Mouse (Mus musculus) kidney, embryonic 15.5 days (tissue): Measurements from ENCODE around the gene Lhcgr. TPM values are rescaled to one million over a fixed set of nuclear protein-coding genes. Genes with fewer than 3 reads are reported as not detected.

Source experiments
- ATAC-seq: fragments of 200-750 bp; cut with Nextera tagmentation; replicated peaks from 2 replicates; pipeline ENCODE4 v1.8.0; 2017; ENCODE audit warnings: moderate TSS enrichment; ENCODE audit not compliant: low FRiP score
- H3K27ac ChIP-seq: fragments of 300-500 bp; sonication (generic); 2 replicates; pipeline ENCODE4 v1.5.1; 2015; ENCODE audit warnings: mild to moderate bottlenecking, inconsistent platforms
- H3K27me3 ChIP-seq: fragments of 300-500 bp; sonication (generic); 2 replicates; pipeline ENCODE4 v1.6.1; 2015; ENCODE audit warnings: inconsistent platforms
- H3K36me3 ChIP-seq: fragments of 300-500 bp; sonication (generic); 2 replicates; pipeline ENCODE4 v1.6.1; 2015; ENCODE audit warnings: inconsistent platforms
- H3K4me1 ChIP-seq: fragments of 300-500 bp; sonication (generic); 2 replicates; pipeline ENCODE4 v1.6.1; 2015; ENCODE audit warnings: inconsistent platforms
- H3K4me2 ChIP-seq: fragments of 300-500 bp; sonication (generic); 2 replicates; pipeline ENCODE4 v1.6.1; 2015; ENCODE audit warnings: moderate library complexity, mild to moderate bottlenecking, inconsistent platforms
- H3K4me3 ChIP-seq: fragments of 300-500 bp; sonication (generic); replicated peaks from 2 replicates; pipeline ENCODE4 v1.5.1; 2015; ENCODE audit warnings: mild to moderate bottlenecking, inconsistent platforms
- H3K9ac ChIP-seq: fragments of 300-500 bp; sonication (generic); 2 replicates; pipeline ENCODE4 v1.6.1; 2015; ENCODE audit warnings: mild to moderate bottlenecking, inconsistent platforms
- H3K9me3 ChIP-seq: fragments of 300-500 bp; sonication (generic); replicated peaks from 2 replicates; pipeline ENCODE4 v1.6.1; 2016; ENCODE audit warnings: inconsistent platforms
- WGBS: fragments of 180-500 bp; shearing (Covaris S2); methylation state at CpG from one replicate; pipeline ENCODE4 v1.1.7; 2015; ENCODE audit warnings: mixed read lengths; 5-methylcytosine and 5-hydroxymethylcytosine counted together
- polyA plus RNA-seq: library from polyadenylated mRNA; unstranded; fragments of >200 nt; fragmentation: Nextera tagmentation; extraction: Ambion mirVana; gene quantifications from 2 replicates; pipeline ENCODE4 v1.2.1, GENCODE M21; 2015

Gene Lhcgr
- polyA plus RNA-seq, 1 experiment from 2014 or later: 0.49 TPM

DNA sequence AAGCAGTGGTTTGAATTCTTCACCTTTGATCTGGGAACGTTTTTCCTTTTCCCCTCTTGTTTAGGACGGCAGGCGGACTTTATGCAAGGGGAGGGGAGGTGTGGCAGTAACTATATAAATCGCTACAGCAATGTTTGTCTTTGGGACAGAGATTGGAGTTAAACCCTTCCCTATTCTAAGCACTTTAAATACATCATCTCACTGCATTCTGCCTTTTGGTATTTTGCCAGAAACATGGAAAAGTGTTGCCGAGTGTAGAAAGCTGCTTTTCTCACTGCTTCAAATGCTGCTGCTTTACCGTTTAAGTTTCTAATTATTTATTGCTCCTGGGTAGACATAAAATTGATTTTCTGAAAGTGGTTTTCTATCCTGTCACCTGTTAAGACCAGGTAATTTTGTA, 89.4 kb downstream of the Lhcgr start:
- H3K27ac ChIP-seq: no peak overlapping the region
- no peaks in the 10 kb centered on the region for H3K36me3 ChIP-seq
- 21% methylated on average over 6 of the region's 6 CpGs for WGBS
- H3K4me3 ChIP-seq: no peak overlapping the region
- no peaks in the 10 kb centered on the region; the same call in 1 of the 2 replicates for H3K9me3 ChIP-seq
- no peaks in the 10 kb centered on the region for H3K27me3 ChIP-seq
- no peak for ATAC-seq
- no peak overlapping the region for H3K9ac ChIP-seq
- H3K4me2 ChIP-seq: no peak overlapping the region
- H3K4me1 ChIP-seq: 0 out of 2 replicates have a peak, but pooled peaks cover 2% of the 10 kb centered on the region

DNA sequence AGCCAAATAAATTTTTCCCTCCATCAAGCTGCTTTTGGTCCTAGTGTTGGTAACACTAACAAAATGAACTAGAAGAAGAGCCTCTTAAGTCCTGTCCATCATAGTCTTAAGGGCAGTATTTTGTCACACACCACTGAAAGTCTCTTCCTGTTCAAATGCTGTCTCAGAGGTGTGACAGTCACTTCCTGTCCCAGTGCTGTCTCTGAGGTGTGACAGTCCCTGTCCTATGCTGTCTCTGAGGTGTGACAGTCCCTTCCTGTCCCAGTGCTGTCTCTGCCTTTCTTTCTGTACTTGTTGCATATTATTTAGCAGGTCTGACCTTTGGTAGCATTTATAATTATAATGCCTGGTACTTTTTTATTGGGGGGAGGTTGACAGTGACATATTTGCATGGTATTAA, 90.9 kb downstream of the Lhcgr start:
- H3K27me3 ChIP-seq: no peaks in the 10 kb centered on the region
- H3K9ac ChIP-seq: no peak overlapping the region
- H3K27ac ChIP-seq: no peak overlapping the region
- H3K4me3 ChIP-seq: no peak overlapping the region
- H3K9me3 ChIP-seq: no peaks in the 10 kb centered on the region; the same call in 1 of the 2 replicates
- no peaks in the 10 kb centered on the region for H3K36me3 ChIP-seq
- ATAC-seq: no peak
- 0 out of 2 replicates have a peak, but pooled peaks cover 7% of the 10 kb centered on the region for H3K4me1 ChIP-seq
- no peak overlapping the region for H3K4me2 ChIP-seq

DNA sequence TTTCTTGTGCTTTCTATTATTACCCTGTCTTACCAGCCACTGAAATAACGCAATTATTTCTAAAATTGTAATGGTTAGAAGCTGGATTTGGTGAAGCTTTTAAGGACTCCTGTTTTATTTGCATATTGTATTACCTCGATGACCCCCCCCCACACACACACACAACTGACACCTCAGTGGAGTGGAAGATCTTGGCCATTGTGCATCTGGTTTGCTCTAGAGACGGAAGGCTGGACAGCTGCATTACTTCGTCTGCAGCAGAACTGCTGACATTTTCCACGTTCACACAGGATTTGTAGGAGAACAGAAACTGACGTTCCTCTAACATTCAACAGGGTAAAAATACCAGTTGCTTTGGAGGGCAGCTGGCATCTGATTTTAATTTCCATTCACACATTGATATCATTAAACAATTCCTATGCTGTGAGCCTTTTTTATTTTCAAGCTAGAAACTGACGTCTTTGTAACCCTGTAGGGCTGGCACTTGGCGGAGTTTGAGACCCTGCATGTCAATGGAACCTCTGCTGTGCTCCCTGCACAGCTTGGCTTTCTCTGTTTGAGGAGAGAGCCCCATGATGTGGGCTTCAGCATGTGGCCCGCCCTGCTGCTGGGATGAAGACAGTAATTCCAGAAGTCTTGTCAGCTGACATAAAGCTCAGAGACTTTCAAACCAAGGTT, 95.0 kb downstream of the Lhcgr start:
- Histone ChIP-seq H3K4me2 (no peak overlapping the region), H3K36me3 (no peaks in the 10 kb centered on the region), H3K27me3 (no peaks in the 10 kb centered on the region), H3K9ac (no peak overlapping the region), H3K9me3 (no peaks in the 10 kb centered on the region; the same call in 1 of the 2 replicates), H3K4me1 (0 out of 2 replicates have a peak, but pooled peaks cover 9% of the 10 kb centered on the region), H3K4me3 (no peak overlapping the region), H3K27ac (no peak overlapping the region)
- WGBS: 65% methylated on average over 9 of the region's 9 CpGs
- no peak for ATAC-seq

DNA sequence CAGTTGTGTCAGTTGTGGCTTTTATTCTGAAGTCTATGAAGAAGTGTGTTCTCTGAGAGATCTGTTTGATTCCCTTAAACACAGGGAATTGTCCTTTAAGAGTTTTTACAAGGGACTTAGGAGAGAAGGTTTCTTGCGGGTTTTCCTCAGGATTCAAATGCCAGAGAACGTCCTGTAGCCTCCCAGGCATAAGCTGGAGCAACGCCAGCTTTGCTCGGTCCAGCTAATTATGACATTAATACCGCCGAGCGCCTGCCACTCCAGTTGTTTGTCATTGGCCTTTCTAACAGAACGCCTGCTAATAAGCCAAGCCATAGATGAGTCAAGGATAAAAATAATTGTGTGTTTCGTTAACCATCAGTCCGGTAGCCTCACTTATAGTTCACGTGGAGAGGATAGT, 103.6 kb downstream of the Lhcgr start:
- WGBS: 70% methylated on average over 11 of the region's 11 CpGs

DNA sequence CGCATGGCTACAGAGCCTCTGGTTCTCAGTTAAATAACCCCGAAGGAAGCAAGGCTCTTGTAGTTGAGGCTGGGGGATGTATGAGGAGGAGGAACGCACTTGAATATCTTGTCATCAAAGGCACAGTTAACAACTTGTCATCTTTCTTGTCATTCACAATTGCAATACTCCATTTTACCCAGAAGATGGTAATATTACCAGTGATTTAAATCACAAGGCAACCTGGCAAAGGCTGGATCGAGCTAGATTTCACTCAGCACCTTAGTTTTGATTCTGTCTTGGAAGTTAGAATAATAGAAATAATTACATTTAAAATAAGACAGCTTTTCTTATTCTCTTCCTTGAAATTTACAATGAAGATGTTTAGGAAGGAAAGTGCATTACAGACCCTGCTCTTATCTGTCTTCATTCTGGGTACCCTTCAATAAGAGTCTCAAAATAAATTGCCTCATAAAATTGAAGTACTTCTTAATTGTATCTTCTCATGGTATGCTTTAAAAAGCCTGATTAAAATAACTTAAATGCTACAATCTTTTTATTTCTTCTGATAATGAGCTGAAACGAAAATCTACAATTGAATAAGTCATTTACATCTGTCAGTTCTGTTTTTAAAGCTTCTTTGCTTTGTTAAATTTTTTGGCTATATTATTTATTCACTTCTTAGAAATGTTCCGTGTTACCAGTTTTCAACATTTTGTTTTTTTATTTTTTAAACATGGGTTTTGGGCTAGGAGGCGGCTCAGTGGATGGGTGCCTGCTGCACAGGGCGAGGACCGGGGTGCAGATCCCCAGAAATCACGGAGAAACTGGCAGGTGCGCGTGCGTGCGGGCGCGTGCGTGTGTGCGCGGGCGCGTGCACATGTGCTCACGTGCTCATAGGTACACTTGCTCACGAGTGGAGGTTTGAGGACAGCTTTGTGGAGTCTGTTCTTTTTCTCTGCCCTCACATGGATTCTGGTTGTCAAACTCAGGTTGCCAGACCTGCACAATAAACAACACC, 116.2 kb downstream of the Lhcgr start:
- ATAC-seq: no peak
- H3K9me3 ChIP-seq: no peaks in the 10 kb centered on the region
- H3K36me3 ChIP-seq: no peaks in the 10 kb centered on the region
- no peaks in the 10 kb centered on the region for H3K27me3 ChIP-seq
- no peak overlapping the region for H3K9ac ChIP-seq
- no peak overlapping the region for H3K4me3 ChIP-seq
- WGBS: 91% methylated on average over 23 of the region's 23 CpGs
- H3K4me1 ChIP-seq: no peaks in the 10 kb centered on the region
- H3K27ac ChIP-seq: no peak overlapping the region
- H3K4me2 ChIP-seq: no peak overlapping the region

More for the DNA sequence above, 103.6 kb downstream of the Lhcgr start:
- Histone ChIP-seq H3K27ac (no peak overlapping the region), H3K4me3 (no peak overlapping the region), H3K27me3 (no peaks in the 10 kb centered on the region), H3K9ac (no peak overlapping the region), H3K4me1 (no peaks in the 10 kb centered on the region), H3K36me3 (no peaks in the 10 kb centered on the region), H3K9me3 (no peaks in the 10 kb centered on the region), H3K4me2 (no peak overlapping the region)
- no peak for ATAC-seq

DNA sequence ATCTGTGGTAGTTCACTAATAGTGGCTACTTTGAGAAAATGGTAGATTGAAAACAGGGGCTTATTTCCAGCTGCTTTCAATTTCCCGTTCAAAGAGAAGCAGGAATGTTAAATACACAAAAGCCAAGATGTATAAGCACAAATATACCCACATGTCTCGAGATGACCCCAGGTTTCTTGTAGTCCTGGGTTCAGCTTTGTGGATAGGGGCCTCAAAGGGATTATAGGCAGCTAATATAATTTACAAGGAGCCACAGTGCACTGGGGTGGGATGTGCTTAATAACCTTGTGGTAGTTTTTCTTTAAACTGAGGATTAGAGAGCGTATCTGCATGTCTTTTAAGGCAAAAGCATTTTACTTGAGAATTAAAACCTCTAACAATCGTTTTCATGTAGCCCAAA, 121.0 kb downstream of the Lhcgr start:
- H3K4me3 ChIP-seq: no peak overlapping the region
- no peak overlapping the region for H3K9ac ChIP-seq
- 58% methylated on average over 4 of the region's 4 CpGs for WGBS
- H3K36me3 ChIP-seq: no peaks in the 10 kb centered on the region
- no peaks in the 10 kb centered on the region for H3K27me3 ChIP-seq
- H3K4me1 ChIP-seq: 0 out of 2 replicates have a peak, but pooled peaks cover 4% of the 10 kb centered on the region
- no peak overlapping the region for H3K4me2 ChIP-seq
- ATAC-seq: no peak
- no peaks in the 10 kb centered on the region for H3K9me3 ChIP-seq
- no peak overlapping the region for H3K27ac ChIP-seq

DNA sequence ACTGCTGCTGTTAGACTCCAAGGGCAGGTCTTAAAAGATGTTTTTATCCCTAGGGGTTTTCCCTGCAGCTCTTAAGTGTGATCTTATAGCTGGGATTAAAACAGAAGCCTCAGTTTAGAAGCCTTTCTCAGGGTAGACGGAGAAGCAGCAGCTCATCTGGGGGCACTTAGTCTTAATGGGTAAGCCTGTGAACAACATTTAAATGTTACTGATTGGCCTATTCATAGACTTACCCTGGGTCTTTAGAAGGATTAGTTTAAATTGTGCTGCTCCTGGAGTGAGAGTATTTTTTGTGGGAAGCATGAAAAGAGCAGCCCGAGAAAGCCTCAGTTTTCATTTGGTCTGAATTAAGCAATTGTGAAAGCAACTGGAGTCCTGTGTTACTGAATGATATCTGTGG, 121.9 kb downstream of the Lhcgr start:
- H3K4me2 ChIP-seq: no peak overlapping the region
- H3K4me1 ChIP-seq: 0 out of 2 replicates have a peak, but pooled peaks cover 4% of the 10 kb centered on the region
- no peak overlapping the region for H3K27ac ChIP-seq
- no peaks in the 10 kb centered on the region for H3K36me3 ChIP-seq
- no peak overlapping the region for H3K9ac ChIP-seq
- no peak overlapping the region for H3K4me3 ChIP-seq
- WGBS: 77% methylated on average over 2 of the region's 2 CpGs
- no peaks in the 10 kb centered on the region for H3K9me3 ChIP-seq
- H3K27me3 ChIP-seq: no peaks in the 10 kb centered on the region
- ATAC-seq: no peak

DNA sequence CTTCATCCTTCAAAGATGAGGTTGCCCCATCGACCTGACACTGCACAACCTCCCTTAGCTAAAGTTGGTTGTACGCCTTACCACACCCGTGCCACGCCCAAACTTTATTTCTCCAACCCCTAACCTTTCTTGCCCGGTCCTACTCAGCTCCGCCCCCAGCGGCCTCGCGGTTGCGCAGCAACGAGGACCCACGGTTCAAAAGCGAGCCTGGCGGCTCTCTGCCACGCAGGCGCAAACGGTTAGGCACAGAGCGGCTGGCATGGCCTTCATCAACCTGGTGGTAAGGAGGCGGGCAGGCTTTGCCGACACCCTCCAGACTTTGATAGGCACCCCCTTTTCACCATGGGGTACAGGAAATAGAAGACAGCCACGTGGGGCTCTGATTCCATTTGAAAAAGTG, 123.3 kb downstream of the Lhcgr start, which contains the start of gene Gtf2a1l:
Gtf2a1l (plus strand) TSS at position 209 of the 400 bp plus-strand sequence.
- H3K4me1 ChIP-seq: 0 out of 2 replicates have a peak, but pooled peaks cover 4% of the 10 kb centered on the region
- no peak within 1 kb of the TSS for H3K27ac ChIP-seq
- H3K27me3 ChIP-seq: no peaks in the 10 kb centered on the region
- 31% methylated on average over 21 of the region's 21 CpGs for whole genome bisulfite sequencing
- 0 out of 2 replicates have a peak within 1 kb of the TSS, but pooled peaks have one; percentile 12 for H3K4me3 ChIP-seq
- ATAC-seq: peak; percentile 79
- peak within 1 kb of the TSS; percentile 49 for H3K4me2 ChIP-seq
- no peak within 1 kb of the TSS for H3K9ac ChIP-seq
- H3K36me3 ChIP-seq: no peaks in the 10 kb centered on the region
- no peaks in the 10 kb centered on the region for H3K9me3 ChIP-seq

Other genes with a start within 250 kb of the Lhcgr start
- gene Ston1, start 194.3 kb downstream of the Lhcgr start, polyA plus RNA-seq: 7.7 and 8.0 TPM in 2 replicates
- not detected in 2 replicates for gene Gtf2a1l, start 123.3 kb downstream of the Lhcgr start, polyA plus RNA-seq